Mouse (Mus musculus) fibroblast of lung, adult 2 months (primary cell): ENCODE data around the gene Frem1.

Experiments
- DNase-seq: peaks from one replicate; pipeline ENCODE4 v3.0.0-alpha.2; 2011; ENCODE audit warnings: low read depth

Frem1 gene

GRCm38 (mm10) chr4:83051634-83052577 is at the start of gene Frem1:
Frem1 (minus strand) TSS chr4:83052339.
- DNase-seq, result no peak

DNA sequence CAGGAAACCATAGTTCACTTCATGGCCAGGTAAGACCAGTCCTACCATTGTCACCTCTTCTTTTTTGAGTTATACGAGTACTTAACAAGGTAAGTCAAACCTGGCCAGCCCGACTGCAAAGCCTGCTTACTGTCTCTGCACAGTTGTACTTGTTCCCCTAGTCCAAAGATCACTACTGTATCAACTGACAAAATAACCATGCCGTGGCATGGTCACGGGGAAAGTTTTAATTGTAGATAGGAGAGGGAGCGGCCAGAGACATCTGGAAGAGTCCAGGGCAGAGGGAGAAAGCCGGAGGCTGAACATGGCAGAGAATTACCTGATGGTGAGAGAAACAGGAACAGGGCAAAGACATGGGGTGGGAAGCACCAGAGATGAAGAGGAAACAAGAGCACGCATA is 46.9 kb upstream of the Frem1 start:
- DNase-seq, result no peak

DNA sequence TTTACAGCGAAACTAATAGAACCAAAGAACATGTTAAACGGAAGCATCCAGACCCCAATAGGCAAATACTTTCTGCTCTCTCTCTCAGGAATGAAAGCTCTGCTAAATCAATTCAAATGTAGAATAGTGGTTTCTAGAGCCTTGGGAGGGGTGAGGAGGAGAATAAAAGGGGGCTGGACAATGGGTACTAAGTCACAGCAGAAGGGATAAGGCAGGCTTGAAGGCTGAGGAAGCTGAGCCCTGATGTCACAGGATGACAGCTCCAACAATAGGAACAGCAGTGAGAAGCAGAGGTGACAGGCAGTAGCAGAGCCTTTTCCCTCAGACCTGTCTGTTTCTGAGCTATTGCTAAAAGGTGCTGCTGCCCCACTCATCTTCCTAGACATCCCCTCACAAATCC is 41.8 kb upstream of the Frem1 start:
- no peak for DNase-seq

DNA sequence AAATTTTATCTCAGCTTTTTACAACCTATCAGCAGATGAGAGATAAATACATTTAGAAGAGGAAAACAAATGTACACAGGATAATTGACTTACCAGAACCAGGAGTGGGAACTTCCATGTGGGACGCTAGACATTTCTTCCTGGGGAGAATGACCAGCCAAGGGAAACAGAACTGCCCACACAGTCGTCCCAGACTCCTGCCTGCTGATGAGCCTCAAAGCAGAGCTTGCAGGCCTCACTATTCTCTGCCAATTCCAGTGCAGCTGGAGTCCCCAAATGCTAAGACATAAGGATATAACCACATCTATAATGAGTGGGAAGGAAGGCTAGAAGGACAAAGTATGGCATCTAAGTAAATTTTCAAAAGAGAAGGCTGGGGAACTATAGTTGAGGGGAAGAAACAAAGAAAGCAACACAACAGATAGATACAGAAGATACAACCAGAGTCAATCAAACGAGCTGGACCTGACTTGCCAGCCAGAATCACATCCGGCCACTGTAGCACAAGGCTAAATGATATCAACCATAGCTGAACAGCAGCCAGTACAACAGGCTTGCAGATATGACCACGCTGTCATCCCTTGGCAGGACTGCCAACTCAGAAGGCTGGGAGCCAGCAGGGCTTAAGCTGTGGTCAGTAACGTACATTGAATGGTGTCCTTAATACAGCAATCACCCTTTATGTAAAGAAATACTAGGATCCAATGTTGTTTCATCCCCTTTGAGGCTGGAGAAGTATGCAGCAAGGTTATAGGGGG is 38.7 kb upstream of the Frem1 start:
- no peak for DNase-seq

DNA sequence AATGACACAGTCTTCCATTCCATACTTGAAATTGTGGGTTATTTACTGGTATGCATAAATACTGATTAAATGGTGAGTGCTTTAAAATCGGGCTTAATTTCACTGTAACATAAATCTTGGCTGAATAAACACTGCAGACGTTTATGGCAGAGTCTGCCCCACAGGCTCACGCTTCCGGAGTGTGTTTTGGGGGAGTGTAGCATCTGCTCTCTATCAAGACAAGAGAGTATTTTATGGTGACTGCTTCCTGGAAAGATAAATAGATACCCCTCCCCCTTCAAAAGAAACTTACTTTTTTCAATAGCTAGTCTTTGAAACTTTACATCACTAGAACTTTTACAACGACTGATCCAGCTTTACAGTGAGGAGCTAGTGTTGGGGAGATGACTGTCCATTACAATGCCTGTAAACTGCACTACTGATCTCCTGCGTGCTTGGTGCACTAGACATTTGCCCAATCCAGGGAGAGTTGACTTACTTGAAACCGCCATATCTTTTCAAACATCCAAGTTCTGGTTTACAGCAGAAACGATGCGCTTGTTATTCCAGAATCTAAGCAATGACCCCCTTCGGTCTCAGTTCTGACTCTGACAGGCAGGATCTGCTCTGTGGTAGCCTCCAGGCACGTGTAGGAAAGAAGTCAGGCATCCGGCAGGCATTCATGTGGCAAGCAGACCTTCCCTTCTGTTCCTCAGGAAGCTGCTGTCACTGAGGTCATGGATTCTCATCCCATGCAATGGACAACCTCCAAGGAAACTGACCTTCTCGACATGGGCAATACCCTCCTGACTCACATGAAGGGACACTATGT is 28.4 kb upstream of the Frem1 start:
- no peak for DNase-seq

- DNase-seq, result peak; percentile 20
Measured at GRCm38 (mm10) chr4:83064191-83064590, 12.1 kb upstream of the Frem1 start.

GRCm38 (mm10) chr4:83061564-83061963 is 9.4 kb upstream of the Frem1 start:
- no peak for DNase-seq

DNA sequence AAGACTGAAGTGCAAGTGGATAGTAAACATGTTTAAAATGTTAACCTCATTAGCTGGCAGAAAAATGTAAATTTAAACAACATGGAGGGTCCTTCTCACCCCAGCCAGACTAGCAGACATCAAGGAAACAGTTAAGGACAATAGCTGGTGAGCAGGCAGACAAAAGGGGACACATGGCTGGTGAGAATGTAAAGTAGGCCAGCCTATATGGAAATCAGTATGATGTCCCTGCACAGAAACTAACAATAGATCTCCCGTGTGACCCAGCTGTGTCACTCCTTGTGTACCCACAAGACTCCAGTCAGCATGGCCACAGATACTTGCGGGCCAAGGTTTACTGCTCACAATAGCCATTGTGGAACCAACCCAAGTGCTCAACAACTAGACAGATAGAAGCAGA is 6.5 kb upstream of the Frem1 start:
- DNase-seq, result no peak

DNA sequence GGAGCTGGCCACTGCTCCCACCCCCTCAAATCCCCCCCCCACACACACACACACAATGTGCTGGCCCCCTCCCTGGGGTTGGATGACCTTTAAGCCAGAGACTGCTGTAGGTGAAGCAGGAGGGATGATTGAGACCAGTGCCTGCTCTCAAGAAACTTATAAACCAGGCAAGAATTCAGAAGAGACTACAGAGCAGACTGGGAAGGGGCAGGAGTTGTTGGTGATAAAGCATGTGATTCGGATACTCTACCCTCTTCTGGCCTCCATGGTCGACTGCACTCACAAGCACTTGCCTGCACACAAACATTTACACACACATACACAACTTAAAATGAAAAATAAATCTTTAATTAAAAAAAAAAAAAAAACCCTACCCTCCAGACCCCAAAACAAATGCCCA is 6.0 kb upstream of the Frem1 start:
- DNase-seq, result no peak

GRCm38 (mm10) chr4:83056496-83056895 is 4.4 kb upstream of the Frem1 start:
- DNase-seq, result no peak

- no peak for DNase-seq
Measured at GRCm38 (mm10) chr4:83055444-83055843, 3.3 kb upstream of the Frem1 start.

GRCm38 (mm10) chr4:83053206-83053605 is 1.1 kb upstream of the Frem1 start:
- DNase-seq, result no peak

DNA sequence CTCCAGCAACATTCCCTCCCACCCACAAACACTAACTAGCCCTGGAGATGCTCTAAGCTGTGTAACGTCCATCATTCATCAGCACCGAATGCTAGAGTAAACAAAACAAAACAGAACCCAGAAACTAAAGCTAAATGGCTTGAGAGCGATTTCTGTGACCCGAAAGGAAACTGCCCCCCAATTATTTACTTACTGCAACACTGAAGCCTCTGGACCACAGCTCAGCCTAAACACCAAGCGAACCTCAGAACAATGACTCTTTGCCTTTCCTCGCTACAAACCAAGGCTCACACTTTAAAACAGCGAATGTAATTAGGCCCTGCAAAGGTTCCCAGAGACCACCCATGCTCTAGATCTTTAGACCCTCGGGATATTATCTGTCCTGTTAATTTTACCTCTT is 963 bp downstream of the Frem1 start:
- DNase-seq, result no peak

DNA sequence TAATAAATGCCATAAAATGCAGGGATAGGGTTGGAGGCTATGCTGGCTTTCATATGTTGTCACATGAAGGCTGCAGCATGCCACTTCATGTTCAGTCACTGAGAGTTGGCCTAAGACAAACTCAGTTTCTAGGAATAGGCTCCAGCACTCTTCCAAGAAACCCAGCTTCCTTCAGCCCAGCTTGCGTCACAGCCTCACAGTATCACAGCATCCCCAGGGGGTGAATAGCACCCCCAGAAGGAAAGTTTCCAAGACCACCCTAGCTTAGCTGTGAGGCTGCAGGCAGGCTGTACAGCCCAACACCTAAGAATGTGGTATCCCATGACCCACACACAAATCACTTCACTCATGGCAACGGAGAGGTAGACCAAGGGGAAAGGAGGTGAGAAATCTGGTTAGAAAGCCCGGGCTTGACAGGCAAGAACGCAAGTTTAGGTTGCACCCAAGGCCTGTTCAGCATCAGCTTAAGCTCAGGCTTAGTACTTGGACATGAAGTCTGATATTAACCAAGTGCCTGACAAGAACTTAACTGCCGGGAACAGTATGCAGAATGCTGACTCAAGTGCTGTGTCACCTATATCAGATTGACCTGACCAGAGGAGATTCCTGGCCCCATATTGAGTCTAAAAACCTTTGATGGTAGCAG is 1.9 kb downstream of the Frem1 start:
- no peak for DNase-seq

GRCm38 (mm10) chr4:83049288-83049687 is 2.9 kb downstream of the Frem1 start:
- no peak for DNase-seq

DNA sequence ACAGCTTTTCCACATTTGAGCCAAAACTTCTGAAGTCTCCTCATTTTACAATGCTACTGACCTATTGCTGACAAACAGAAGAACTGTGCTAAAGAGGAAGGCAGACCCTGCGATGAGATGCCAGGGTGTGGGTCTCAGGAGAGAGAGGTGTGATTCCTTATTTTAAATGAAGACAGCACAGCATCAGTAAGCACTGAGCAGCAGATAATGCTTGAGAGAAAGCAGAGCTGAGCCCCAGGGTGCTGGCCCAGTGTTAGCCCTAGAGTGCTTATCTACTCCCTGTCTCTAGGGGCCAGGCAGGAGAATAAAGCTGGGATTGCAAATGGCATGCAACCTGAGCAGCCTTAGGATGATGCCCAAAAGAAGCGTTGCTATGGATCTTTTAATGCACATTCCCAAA is 3.6 kb downstream of the Frem1 start:
- no peak for DNase-seq

GRCm38 (mm10) chr4:83046806-83047205 is 5.3 kb downstream of the Frem1 start:
- no peak for DNase-seq

DNA sequence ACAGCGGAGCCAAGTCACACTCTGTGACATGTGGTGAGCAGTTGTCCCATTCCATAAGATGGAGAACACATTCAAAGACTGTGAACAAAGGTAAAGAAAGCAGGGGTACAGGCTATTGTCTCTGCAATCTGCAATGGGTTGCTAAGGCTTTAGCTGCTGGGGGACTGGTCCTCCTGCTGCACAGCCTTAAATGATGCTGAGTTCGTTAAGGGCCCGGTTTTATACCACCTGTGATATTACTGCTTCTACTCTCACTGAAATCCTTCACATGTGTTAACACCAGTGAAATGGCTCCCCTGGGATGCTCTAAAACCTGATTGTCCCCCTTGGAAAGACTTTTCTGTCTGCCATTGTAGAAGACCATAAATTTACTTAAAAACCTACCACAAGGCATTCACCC is 6.1 kb downstream of the Frem1 start:
- no peak for DNase-seq

GRCm38 (mm10) chr4:83045266-83045665 is 6.9 kb downstream of the Frem1 start:
- DNase-seq, result no peak

DNA sequence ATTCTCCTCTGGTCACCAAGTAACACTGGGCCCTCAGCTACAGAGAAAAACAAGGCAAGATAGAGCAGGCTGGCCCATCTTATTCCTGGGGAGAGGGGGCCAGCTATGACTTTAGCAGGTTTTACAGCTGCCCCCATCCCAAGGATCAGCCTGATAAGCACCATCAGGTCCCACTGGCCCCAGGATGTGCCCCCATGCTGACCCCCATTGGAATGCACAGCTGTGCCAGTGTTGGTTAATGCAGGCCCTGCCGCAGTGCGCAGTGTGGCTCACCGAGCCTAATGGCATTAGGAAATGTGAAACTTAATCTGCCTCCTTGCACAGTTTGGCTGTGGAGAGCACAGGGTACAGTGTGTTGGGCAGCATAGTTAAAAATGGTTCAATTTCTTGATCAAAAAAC is 11.4 kb downstream of the Frem1 start:
- DNase-seq, result no peak

DNA sequence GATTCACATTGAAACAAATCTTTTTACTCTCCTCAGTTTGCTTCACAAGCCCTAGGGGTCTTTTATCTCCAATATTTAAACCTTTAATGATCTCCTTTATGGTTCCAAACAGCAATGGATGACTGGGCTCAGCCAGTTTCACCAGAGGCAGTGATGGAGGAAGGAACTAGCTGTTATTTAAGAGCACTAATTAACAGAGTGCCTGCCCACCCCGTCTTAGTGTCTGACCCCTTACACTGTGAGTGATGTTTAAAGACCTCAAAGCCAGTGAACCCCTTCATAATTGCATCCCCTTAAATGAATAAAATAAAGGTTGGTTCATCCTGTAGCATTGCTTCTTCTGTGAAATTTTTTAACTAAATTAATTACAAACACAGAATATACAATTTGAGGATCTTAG is 19.4 kb downstream of the Frem1 start:
- no peak for DNase-seq

- no peak for DNase-seq
Measured at GRCm38 (mm10) chr4:83031591-83031990, 20.5 kb downstream of the Frem1 start.
